Mouse (Mus musculus) ovary, adult 18-20 months (tissue): ENCODE measurements around the gene Isoc2a.
A peak's percentile ranks its signal among the peaks of the same experiment; 100 is the strongest.

Experiments used
- DNase-seq: peaks from one replicate; pipeline ENCODE4 v3.0.0; 2022; ENCODE audit warnings: low spot score, mixed read lengths

Gene Isoc2a

GRCm38 (mm10) chr7:4940068-4940479, 63.1 kb downstream of the Isoc2a start:
- DNase-seq: no peak

- no peak for DNase-seq
Measured at GRCm38 (mm10) chr7:4942673-4943072, 65.7 kb downstream of the Isoc2a start.

- DNase-seq: peak; percentile 82
Measured at GRCm38 (mm10) chr7:4943223-4943815, 66.4 kb downstream of the Isoc2a start.
